Mouse (Mus musculus) brain, embryonic 14.5 days (tissue): Measurements from ENCODE around the gene Dnaaf1. TPM values are rescaled to one million over a fixed set of nuclear protein-coding genes. Genes with fewer than 3 reads are reported as not detected.

ENCODE experiments used
- DNase-seq: peaks from one replicate; pipeline ENCODE4 v3.0.0-alpha.2; 2011; ENCODE audit warnings: low read depth
- CTCF ChIP-seq: fragments of 200-500 bp; IDR thresholded peaks from 2 replicates; pipeline ENCODE4 v1.5.1; 2012; ENCODE audit warnings: inconsistent platforms, mild to moderate bottlenecking, moderate library complexity, borderline replicate concordance; ENCODE audit not compliant: insufficient read depth, insufficient read length; ENCODE audit errors: extremely low read depth
- POLR2A ChIP-seq: fragments of 200-500 bp; IDR thresholded peaks from 2 replicates; pipeline ENCODE4 v1.6.1; 2012; ENCODE audit warnings: mild to moderate bottlenecking, inconsistent platforms, borderline replicate concordance; ENCODE audit not compliant: poor library complexity, insufficient read depth, insufficient read length, severe bottlenecking; ENCODE audit errors: extremely low read depth
- polyA plus RNA-seq: library from polyadenylated mRNA; depleted of rRNA; stranded (reverse); fragments of >200 nt; gene quantifications from 2 replicates; pipeline ENCODE4 v1.2.3, GENCODE M21; 2012; rRNA removed

The Dnaaf1 gene
- polyA plus RNA-seq, 1 experiment, result 0.40 TPM

- TF ChIP-seq CTCF, result no peak
- no peak for TF ChIP-seq POLR2A
- DNase-seq, result peak; percentile 31
Measured at GRCm38 (mm10) chr8:119634616-119635336, 59.7 kb downstream of the Dnaaf1 start.

- DNase-seq, result peak; percentile 5
- no peak for TF ChIP-seq POLR2A
Measured at GRCm38 (mm10) chr8:119635378-119635777, 60.3 kb downstream of the Dnaaf1 start, which contains the start of gene Kcng4. Gene Kcng4 (minus strand): TSS chr8:119635680.

GRCm38 (mm10) chr8:119635958-119636357 lies 60.9 kb downstream of the Dnaaf1 start:
- no peak for DNase-seq
- no peak for TF ChIP-seq CTCF
- TF ChIP-seq POLR2A, result no peak

DNA sequence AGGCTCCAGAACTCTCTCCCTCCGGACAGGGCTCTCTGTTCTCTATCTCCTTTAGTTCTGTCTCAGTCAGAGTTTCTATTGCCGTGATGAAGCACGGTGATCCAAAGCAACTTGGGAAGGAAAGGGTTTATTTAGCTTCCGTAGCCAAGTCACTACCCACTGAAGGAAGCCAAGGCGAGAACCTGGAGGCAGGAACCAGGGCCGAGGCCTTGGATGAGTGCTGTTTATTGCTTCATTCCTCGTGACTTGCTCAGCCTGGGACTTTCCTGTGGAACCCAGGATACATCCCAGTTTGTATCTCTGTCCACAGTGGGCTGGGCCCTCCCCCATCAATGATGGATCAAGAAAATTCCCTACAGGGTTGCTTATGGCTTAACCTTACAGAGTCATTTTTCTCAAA lies 61.7 kb downstream of the Dnaaf1 start:
- TF ChIP-seq CTCF (no peak), POLR2A (no peak)
- DNase-seq, result no peak

DNA sequence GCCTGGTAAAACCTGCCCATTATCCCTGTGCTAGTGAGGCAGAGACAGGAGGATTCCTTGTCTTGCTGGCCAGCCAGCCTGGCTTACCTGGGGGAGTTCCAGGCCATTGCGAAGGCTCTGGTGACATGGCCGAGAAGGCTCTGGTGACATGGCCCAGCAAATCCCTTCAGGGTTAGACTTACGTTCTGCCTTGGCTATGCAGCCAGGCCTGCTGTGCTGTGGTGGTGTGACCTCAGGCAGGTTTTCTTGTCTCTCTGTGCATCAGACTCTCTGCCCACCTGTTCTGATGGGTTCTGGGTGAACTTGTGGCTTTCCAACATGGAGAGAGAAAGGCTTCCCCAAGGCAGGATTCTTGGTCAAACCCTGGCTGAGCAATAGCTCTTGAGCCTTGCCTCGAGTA lies 62.3 kb downstream of the Dnaaf1 start:
- no peak for TF ChIP-seq CTCF
- no peak for TF ChIP-seq POLR2A
- DNase-seq, result no peak

DNA sequence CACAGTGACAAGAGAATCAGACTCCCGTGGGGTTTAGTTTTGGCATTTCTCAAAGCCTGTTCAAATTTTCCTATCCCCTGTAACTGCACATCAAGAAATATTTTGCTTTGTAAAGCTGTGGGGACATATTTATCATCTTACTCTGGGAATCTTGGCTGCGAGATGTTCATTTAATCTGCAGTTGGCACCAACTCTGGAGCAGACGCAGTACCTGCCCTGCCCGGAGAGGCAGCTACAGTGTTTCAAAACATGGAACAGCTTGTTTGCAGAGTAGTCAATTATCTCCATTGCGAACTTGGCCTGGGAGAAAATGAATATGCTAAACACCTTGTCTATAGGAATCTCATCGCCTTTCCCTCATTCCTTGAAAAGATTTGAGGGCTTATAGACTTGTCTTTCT lies 63.2 kb downstream of the Dnaaf1 start:
- no peak for TF ChIP-seq POLR2A
- TF ChIP-seq CTCF, result no peak
- peak; percentile 47 for DNase-seq

DNA sequence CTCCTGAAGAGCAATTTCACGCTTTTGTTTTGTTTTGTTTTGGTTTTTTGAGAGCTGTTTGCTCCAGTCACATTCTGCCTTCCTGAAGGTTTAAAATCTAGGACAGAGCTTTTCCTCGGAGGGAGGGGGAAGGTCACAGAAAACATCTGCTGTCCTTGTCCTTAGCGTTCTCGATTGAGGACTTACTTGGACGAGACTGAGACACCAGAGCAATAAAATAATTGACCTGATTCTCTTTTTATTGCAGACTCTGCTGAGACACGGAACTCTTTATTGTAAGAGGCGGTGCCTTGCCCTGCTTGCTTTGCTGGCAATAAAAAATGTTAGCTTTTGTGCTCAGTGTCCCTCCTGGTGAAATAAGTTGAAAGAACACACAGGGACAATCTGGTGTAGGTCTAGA lies 64.8 kb downstream of the Dnaaf1 start:
- no peak for TF ChIP-seq CTCF
- TF ChIP-seq POLR2A, result no peak
- DNase-seq, result no peak

GRCm38 (mm10) chr8:119641058-119641457 lies 66.0 kb downstream of the Dnaaf1 start:
- no peak for DNase-seq
- TF ChIP-seq POLR2A (no peak), CTCF (no peak)

GRCm38 (mm10) chr8:119642960-119643359 lies 67.9 kb downstream of the Dnaaf1 start:
- no peak for DNase-seq
- TF ChIP-seq CTCF (no peak), POLR2A (no peak)

DNA sequence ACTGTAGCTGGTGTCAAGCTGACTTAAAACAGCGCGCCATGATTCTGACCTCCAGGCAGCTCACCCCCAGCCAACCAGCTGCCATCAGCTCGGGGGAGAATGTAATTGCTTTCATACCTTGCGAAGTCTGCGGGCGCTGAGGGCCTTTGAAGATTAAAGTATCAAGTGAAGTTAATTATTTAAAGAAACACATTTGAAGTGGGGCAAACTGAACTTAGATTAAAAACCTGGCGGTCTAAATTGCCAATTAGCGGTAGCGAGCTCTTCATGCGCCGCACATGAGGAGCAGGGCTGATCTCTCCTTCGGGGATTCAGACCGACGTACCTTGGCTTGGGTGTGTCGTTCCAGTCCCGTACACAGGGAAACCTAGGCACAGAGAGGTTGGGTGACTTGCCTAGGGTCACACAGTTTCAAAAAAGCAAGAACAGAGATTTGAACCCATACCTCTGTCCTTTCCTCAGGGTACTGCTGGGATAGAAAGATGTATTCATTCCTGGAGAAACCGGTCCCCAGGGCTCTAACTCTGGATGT lies 69.5 kb downstream of the Dnaaf1 start:
- DNase-seq, result peak; percentile 66
- TF ChIP-seq CTCF (no peak), POLR2A (no peak)

- DNase-seq, result peak; percentile 81
- no peak for TF ChIP-seq POLR2A
- TF ChIP-seq CTCF, result no peak
Measured at GRCm38 (mm10) chr8:119644981-119645597, 70.1 kb downstream of the Dnaaf1 start.

- DNase-seq, result no peak
- TF ChIP-seq POLR2A (no peak), CTCF (peak; percentile 13; the same call in 1 of the 2 replicates)
Measured at GRCm38 (mm10) chr8:119646197-119646596, 71.2 kb downstream of the Dnaaf1 start.

DNA sequence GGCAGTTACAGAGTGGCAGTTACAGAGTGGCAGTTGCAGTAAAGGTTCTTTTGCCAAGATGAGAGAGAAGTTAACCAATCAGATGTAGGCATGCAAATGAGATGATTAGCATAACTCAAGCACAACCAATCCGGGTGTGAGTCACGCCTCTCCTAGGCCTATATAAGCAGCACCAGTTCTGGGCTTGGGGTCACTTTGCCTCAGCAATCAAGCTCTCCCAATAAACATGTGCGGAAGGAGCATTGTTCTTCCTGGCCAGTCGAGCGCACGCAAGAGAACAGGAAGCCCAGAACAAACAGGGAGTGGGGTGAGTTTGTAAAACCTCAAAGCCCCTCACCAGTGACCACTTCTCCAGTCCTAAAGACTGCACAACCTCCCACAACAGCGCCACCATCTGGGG lies 71.8 kb downstream of the Dnaaf1 start:
- no peak for TF ChIP-seq POLR2A
- TF ChIP-seq CTCF, result no peak
- no peak for DNase-seq

Other genes with a start within 250 kb of the Dnaaf1 start
- 380 and 399 TPM in 2 replicates for gene Hsbp1, start 230.7 kb upstream of the Dnaaf1 start, polyA plus RNA-seq
- gene Mlycd, start 180.4 kb upstream of the Dnaaf1 start, polyA plus RNA-seq, result 16.3 and 19.5 TPM in 2 replicates
- 0.41 and 0.69 TPM in 2 replicates for gene Osgin1, start 141.1 kb upstream of the Dnaaf1 start, polyA plus RNA-seq
- gene Necab2, start 128.5 kb upstream of the Dnaaf1 start, polyA plus RNA-seq, result 32.6 and 43.5 TPM in 2 replicates
- gene Slc38a8, start 73.5 kb upstream of the Dnaaf1 start, polyA plus RNA-seq, result 0.16 and 0.19 TPM in 2 replicates
- 89.9 and 96.7 TPM in 2 replicates for gene Mbtps1, start 16.5 kb upstream of the Dnaaf1 start, polyA plus RNA-seq
- 69.1 and 101 TPM in 2 replicates for gene Hsdl1, start 52 bp upstream of the Dnaaf1 start, polyA plus RNA-seq
- 24.0 and 36.7 TPM in 2 replicates for gene Taf1c, start 30.0 kb downstream of the Dnaaf1 start, polyA plus RNA-seq
- gene Adad2, start 37.5 kb downstream of the Dnaaf1 start, polyA plus RNA-seq, result 0.12 and 0.25 TPM in 2 replicates
- gene Kcng4, start 60.4 kb downstream of the Dnaaf1 start, polyA plus RNA-seq, result 0.14 and 0.23 TPM in 2 replicates
- gene Wfdc1, start 91.1 kb downstream of the Dnaaf1 start, polyA plus RNA-seq, result 3.1 TPM in 2 replicates
- gene Atp2c2, start 124.8 kb downstream of the Dnaaf1 start, polyA plus RNA-seq, result 0.24 and 0.38 TPM in 2 replicates
- 13.5 and 16.1 TPM in 2 replicates for gene Tldc1, start 203.2 kb downstream of the Dnaaf1 start, polyA plus RNA-seq